Mouse (Mus musculus) lung, adult 2 months (tissue): ENCODE results near the gene Uhrf2.

Experiments used
- CTCF ChIP-seq: fragments of 200-500 bp; IDR thresholded peaks from 2 replicates; pipeline ENCODE4 v1.5.1; 2011; ENCODE audit warnings: mild to moderate bottlenecking, low read length, control low read depth; ENCODE audit not compliant: insufficient read depth
- POLR2A ChIP-seq: fragments of 200-500 bp; IDR thresholded peaks from 2 replicates; pipeline ENCODE4 v1.6.1; 2011; ENCODE audit warnings: low read depth, mild to moderate bottlenecking, control low read depth, low read length, borderline replicate concordance; ENCODE audit errors: extremely low read depth

- TF ChIP-seq CTCF (no peak), POLR2A (no peak)
These were observed 19.6 kb upstream of the Uhrf2 start for GRCm38 (mm10) chr19:30010520-30011296.
